Mouse (Mus musculus): ENCODE results near the gene Golga5. TPM values are rescaled to one million over a fixed set of nuclear protein-coding genes. Genes with fewer than 3 reads are reported as not detected.

Golga5 gene
- total and polyA plus RNA-seq, 2 experiments from 2014 or later = 17.4 to 24.0 TPM

DNA sequence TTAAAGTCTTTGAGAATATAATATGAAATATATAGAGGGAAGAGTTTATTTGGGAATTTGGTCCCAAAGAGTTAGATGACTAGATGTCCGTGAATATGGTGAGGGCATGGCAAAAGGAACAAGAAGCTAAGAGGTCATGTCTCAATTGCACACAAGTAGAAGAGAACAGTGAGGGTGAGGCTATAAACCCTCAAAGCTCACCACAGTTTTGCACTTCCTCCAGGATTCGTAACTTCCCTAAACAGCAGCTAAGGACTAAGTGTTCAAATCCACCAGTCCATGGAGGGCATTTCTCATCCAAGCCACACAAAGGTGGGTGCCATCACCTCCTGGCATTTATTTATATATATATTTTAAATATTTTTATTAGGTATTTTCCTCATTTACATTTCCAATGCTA, 32.1 kb downstream of the Golga5 start:
- Histone ChIP-seq H3K36me3 (replicated peaks; ENCODE audit: control insufficient read depth, insufficient read depth, low read length) (peaks cover 33% of the 10 kb centered on the region), H3K4me2 (ENCODE audit: low read depth, low read length) (no peak overlapping the region), H3K27ac (ENCODE audit: low read depth) (no peak overlapping the region), H3K27me3 (ENCODE audit: control insufficient read depth, insufficient read depth, low read length) (no peaks in the 10 kb centered on the region), H3K9me3 (replicated peaks; ENCODE audit: control insufficient read depth, low read length) (no peaks in the 10 kb centered on the region), H3K4me3 (ENCODE audit: low read depth, low read length) (no peak overlapping the region), H3K4me1 (ENCODE audit: control insufficient read depth, insufficient read depth) (no peaks in the 10 kb centered on the region), H3K9ac (replicated peaks; ENCODE audit: low read depth, low read length) (no peak overlapping the region)
- no peak for DNase-seq (ENCODE audit: low spot score)
- ATAC-seq (ENCODE audit: insufficient read depth, low read depth) = no peak
- no peak for TF ChIP-seq CTCF (IDR thresholded peaks at IDR 0.05; ENCODE audit: low read depth)
- no peak for TF ChIP-seq EP300 (IDR thresholded peaks at IDR 0.05; ENCODE audit: low read depth)
- 85% methylated on average over 2 of the region's 2 CpGs for WGBS

DNA sequence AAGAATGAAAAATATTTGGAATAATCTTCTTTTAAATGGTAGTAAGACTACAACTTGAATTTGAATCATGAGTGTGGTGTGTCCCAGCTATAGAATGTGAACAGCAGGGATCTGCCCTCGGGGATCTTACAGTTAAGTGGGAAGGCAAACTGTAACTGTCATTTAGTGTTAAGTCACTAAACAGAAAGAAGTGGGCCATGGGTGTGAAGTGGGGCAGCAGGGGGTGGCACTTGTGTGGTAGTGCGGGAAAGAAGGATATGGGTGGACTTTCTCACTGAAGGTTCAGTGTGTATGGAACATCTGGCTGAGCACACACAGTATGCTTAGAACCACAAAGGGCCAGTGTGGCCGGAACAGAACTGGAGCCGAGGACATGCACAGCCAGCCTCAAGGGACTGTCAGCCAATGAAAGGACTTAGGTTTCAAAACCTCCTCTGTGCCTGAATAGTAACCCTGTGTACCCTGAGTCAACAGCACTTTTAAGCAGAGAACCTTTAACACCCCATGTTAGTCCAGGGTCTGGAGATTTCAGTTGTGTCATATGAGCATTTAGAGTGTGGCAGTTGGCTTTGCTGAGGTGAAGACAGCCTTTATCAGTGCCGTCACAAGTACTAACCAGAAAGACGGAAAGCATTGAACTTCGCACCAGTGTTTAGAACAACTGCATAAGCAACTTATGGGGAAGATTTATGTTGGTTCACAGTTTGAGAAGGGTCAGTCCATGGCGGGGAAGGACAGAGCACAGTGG, 33.1 kb downstream of the Golga5 start:
- Histone ChIP-seq H3K27ac (ENCODE audit: low read depth) (no peak overlapping the region), H3K9ac (replicated peaks; ENCODE audit: low read depth, low read length) (no peak overlapping the region), H3K9me3 (replicated peaks; ENCODE audit: control insufficient read depth, low read length) (no peaks in the 10 kb centered on the region), H3K4me1 (ENCODE audit: control insufficient read depth, insufficient read depth) (no peaks in the 10 kb centered on the region), H3K4me3 (ENCODE audit: low read depth, low read length) (no peak overlapping the region), H3K27me3 (ENCODE audit: control insufficient read depth, insufficient read depth, low read length) (no peaks in the 10 kb centered on the region), H3K4me2 (ENCODE audit: low read depth, low read length) (no peak overlapping the region), H3K36me3 (replicated peaks; ENCODE audit: control insufficient read depth, insufficient read depth, low read length) (peaks cover 23% of the 10 kb centered on the region)
- DNase-seq (ENCODE audit: low spot score) (no peak), ATAC-seq (ENCODE audit: insufficient read depth, low read depth) (no peak)
- no peak for TF ChIP-seq CTCF (IDR thresholded peaks at IDR 0.05; ENCODE audit: low read depth)
- no peak for TF ChIP-seq EP300 (IDR thresholded peaks at IDR 0.05; ENCODE audit: low read depth)
- WGBS = 52% methylated on average over 8 of the region's 8 CpGs

DNA sequence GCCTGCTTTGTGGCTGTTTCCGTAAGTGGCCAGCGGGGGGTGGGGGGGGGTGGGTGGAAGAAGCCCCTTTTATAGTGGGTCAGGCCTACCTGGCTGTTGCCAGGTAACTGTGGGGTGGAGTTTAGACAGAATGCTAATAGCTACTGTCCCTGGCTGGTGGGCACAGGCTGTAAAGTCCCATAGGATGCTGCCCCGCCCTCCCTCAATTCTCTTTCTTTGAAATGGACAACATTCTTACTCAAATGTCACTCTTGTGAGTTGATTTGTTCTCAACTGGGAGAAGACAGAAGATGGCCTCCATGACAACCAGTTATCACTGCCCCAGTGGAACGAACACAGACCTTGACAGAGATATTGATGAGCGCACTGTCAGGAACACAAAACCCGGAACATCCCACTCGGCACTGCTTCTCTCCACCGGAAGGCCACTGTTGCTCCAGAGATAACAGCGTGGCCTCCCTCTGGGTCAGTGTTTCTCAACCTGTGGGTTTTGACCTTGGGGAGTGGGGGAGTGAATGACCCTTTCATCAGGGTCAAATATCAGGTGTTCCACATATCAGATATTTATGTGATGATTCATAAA, 36.3 kb downstream of the Golga5 start:
- Histone ChIP-seq H3K4me1 (ENCODE audit: control insufficient read depth, insufficient read depth) (no peaks in the 10 kb centered on the region), H3K4me3 (ENCODE audit: low read depth, low read length) (no peak overlapping the region), H3K4me2 (ENCODE audit: low read depth, low read length) (no peak overlapping the region), H3K27me3 (ENCODE audit: control insufficient read depth, insufficient read depth, low read length) (no peaks in the 10 kb centered on the region), H3K36me3 (replicated peaks; ENCODE audit: control insufficient read depth, insufficient read depth, low read length) (no peaks in the 10 kb centered on the region), H3K9me3 (replicated peaks; ENCODE audit: control insufficient read depth, low read length) (no peaks in the 10 kb centered on the region), H3K27ac (ENCODE audit: low read depth) (no peak overlapping the region), H3K9ac (replicated peaks; ENCODE audit: low read depth, low read length) (no peak overlapping the region)
- 60% methylated on average over 9 of the region's 9 CpGs for WGBS
- ATAC-seq (ENCODE audit: insufficient read depth, low read depth) (no peak), DNase-seq (ENCODE audit: low spot score) (no peak)
- TF ChIP-seq CTCF (IDR thresholded peaks at IDR 0.05; ENCODE audit: low read depth) = no peak
- TF ChIP-seq EP300 (IDR thresholded peaks at IDR 0.05; ENCODE audit: low read depth) = no peak

DNA sequence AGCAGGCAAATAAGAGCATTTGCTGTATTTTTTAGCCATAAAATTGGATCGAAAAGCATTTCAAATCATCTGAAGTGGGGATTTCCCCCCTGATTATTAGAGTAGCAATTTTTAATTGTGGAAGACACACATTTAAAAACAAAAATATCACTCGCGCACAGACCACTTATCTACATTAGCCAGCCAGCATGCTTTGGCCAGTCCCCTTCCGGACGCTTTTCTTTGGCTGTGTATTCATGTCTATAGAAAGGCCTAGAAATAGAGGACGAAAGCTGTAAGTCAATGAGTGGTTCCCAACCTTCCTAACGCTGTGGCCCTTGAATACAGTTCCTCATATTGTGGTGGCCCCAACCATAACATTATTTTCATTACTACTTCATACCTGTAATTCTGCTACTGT, 37.0 kb downstream of the Golga5 start:
- H3K27ac ChIP-seq (ENCODE audit: low read depth) = no peak overlapping the region
- H3K36me3 ChIP-seq (replicated peaks; ENCODE audit: control insufficient read depth, insufficient read depth, low read length) = no peaks in the 10 kb centered on the region
- no peaks in the 10 kb centered on the region for H3K9me3 ChIP-seq (replicated peaks; ENCODE audit: control insufficient read depth, low read length)
- WGBS = 84% methylated on average over 7 of the region's 7 CpGs
- no peak for ATAC-seq (ENCODE audit: insufficient read depth, low read depth)
- no peaks in the 10 kb centered on the region for H3K27me3 ChIP-seq (ENCODE audit: control insufficient read depth, insufficient read depth, low read length)
- no peaks in the 10 kb centered on the region for H3K4me1 ChIP-seq (ENCODE audit: control insufficient read depth, insufficient read depth)
- no peak for DNase-seq (ENCODE audit: low spot score)
- no peak overlapping the region for H3K4me2 ChIP-seq (ENCODE audit: low read depth, low read length)
- no peak overlapping the region for H3K4me3 ChIP-seq (ENCODE audit: low read depth, low read length)
- TF ChIP-seq EP300 (IDR thresholded peaks at IDR 0.05; ENCODE audit: low read depth) (no peak), CTCF (IDR thresholded peaks at IDR 0.05; ENCODE audit: low read depth) (no peak)
- H3K9ac ChIP-seq (replicated peaks; ENCODE audit: low read depth, low read length) = no peak overlapping the region

DNA sequence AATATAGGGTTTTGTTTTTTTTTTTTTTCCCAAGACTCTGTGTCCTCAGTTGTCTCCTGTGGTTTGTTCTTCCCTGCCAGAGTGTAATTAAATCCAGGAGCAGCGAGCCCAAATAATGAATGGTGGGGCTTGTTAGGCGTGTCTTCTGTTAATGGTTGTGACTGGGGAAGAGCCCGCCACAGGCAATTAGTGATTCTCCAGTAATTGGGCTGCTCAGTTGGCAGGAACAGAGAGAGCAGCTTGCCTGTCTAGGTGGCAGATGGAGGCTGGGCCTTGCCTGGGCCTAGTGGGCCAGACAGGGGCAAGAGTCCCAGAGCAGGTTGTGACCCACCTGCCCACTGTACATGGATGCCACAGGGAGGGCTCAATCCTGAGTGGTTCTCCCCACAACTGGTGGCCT, 42.4 kb downstream of the Golga5 start:
- H3K4me1 ChIP-seq (ENCODE audit: control insufficient read depth, insufficient read depth) = no peaks in the 10 kb centered on the region
- no peaks in the 10 kb centered on the region for H3K27me3 ChIP-seq (ENCODE audit: control insufficient read depth, insufficient read depth, low read length)
- no peaks in the 10 kb centered on the region for H3K36me3 ChIP-seq (replicated peaks; ENCODE audit: control insufficient read depth, insufficient read depth, low read length)
- no peaks in the 10 kb centered on the region for H3K9me3 ChIP-seq (replicated peaks; ENCODE audit: control insufficient read depth, low read length)
- H3K4me3 ChIP-seq (ENCODE audit: low read depth, low read length) = no peak overlapping the region
- H3K27ac ChIP-seq (ENCODE audit: low read depth) = no peak overlapping the region
- no peak for ATAC-seq (ENCODE audit: insufficient read depth, low read depth)
- H3K4me2 ChIP-seq (ENCODE audit: low read depth, low read length) = no peak overlapping the region
- H3K9ac ChIP-seq (replicated peaks; ENCODE audit: low read depth, low read length) = no peak overlapping the region
- TF ChIP-seq CTCF (IDR thresholded peaks at IDR 0.05; ENCODE audit: low read depth) (no peak), EP300 (IDR thresholded peaks at IDR 0.05; ENCODE audit: low read depth) (no peak)
- WGBS = 76% methylated on average over 3 of the region's 3 CpGs
- DNase-seq (ENCODE audit: low spot score) = no peak

All from heart, postnatal 0 days (tissue).